Mouse (Mus musculus): Measurements from ENCODE around the gene Prlh.

Gene Prlh

GRCm38 (mm10) chr1:91001871-91002539, 49.1 kb downstream of the Prlh start:
- no peak for DNase-seq

DNA sequence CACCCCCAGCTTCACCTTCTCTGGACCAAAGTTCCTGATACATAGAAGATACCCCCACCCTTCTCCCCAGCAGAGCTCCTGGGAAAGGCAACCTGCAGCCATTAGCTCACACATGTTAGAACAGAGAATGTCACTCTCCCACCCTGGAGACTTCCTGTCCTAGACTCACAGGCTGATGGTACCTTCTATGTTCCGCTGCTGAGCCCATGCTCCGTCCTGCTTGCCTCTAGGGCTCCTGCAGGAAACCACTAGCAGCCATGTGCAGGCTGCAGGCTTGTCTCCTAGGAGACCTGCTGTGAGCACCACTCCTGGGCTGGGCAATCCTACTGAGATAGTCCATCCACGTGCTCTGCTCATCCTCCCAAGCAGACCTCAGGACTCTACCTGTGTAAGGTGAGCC, 49.7 kb downstream of the Prlh start:
- no peak for DNase-seq

All from right cerebral cortex, postnatal 4 days (tissue).